Mouse (Mus musculus): ENCODE results near the gene Mthfr. TPM values are rescaled to one million over a fixed set of nuclear protein-coding genes. Genes with fewer than 3 reads are reported as not detected.

The Mthfr gene
- polyA plus RNA-seq, 1 experiment from 2014 or later, result 22.7 TPM

DNA sequence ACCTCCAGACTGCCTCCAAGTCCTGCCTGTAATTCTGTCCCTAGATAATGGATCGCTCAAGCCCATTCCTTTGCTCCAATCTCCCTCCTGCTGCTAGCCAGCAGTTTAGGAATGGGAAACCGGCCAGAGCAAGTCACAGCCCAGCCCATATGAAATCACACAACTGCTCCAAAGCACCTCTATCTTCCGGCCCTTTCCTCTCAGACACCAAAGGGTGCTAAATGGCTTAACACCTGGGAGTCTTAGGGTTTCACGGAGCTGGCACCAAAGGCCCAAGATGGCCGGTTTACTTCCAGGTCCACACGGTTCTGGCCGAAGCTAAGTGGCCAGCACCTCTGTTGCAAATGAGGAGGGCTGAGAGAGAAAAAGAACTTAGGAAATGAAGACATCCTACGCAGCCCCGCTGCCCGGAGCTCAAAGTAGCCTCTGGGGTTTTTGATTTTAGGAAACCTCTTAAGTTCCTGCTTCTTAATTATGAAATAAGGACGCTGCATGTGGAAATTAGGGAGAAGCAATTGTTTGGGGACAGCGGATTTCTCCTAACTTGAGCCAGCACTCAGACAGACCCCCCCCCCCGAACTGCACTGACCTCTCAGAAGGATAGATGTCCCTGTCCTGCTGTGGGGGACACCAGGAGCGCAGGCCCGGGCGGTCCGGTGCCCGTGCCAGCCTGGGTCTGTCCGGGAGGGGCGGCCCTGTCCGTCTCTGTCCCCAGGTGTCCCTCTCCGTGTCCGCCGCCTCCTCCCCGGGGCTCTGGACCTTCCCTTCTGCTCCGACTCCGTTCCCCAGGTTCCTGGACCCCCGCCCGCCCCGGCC is 48.4 kb downstream of the Mthfr start:
- H3K27me3 ChIP-seq (ENCODE audit: control insufficient read depth, insufficient read depth, low read length), result no peaks in the 10 kb centered on the region
- no peaks in the 10 kb centered on the region for H3K36me3 ChIP-seq (ENCODE audit: control insufficient read depth, insufficient read depth, low read length)
- H3K27ac ChIP-seq (ENCODE audit: low read depth, low read length), result no peak overlapping the region
- H3K9ac ChIP-seq (ENCODE audit: low read length), result peak overlapping the region; percentile 78
- 1% methylated on average over 25 of the region's 30 CpGs for WGBS
- H3K4me1 ChIP-seq (ENCODE audit: control insufficient read depth, insufficient read depth, low read length), result peaks cover 15% of the 10 kb centered on the region; the same call in 1 of the 2 replicates
- peak overlapping the region; percentile 88 for H3K4me2 ChIP-seq (ENCODE audit: low read depth)
- DNase-seq (ENCODE audit: low spot score) (no peak), ATAC-seq (ENCODE audit: insufficient read depth, low FRiP score, low TSS enrichment) (peak; percentile 49; the same call in 1 of the 2 replicates)
- peak overlapping the region; percentile 62 for H3K4me3 ChIP-seq (ENCODE audit: low read depth, low read length)
- H3K9me3 ChIP-seq (ENCODE audit: control insufficient read depth, low read length), result no peaks in the 10 kb centered on the region

DNA sequence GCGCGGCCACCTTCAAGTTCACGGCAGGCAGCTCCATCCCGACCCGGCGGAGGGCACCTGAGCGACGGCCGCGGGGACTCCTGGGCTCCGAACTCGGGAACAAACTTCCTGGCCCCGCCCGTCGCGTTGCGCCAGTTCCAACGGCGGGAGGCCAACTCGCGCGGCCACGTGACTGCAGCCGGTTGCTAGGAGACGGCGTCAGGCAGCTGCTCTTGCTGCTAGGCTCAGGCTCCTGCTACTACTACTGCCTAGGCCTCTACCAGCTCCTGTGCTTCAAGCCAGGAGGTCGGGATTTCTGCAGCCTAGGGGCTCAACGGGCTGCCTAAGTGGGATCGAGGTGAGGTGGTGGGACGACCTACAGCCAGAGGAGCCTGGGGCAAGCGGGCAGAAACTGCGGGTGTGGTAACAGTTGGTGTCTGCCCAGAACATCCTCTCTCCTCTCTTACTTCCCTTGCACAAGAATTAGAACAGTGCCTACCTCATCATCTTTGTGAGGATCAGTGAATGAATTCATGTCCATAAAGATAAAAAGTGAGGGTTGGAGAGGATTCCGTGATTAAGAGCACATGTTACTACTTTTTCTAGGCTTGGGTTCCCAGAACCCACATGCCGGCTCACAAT is 49.1 kb downstream of the Mthfr start, which contains the start of gene Agtrap:
Gene Agtrap, minus strand, starts transcription at position 125 of the 621 bp plus-strand sequence.
- Histone ChIP-seq H3K9ac (ENCODE audit: low read length) (peak within 1 kb of the TSS; percentile 78), H3K4me1 (ENCODE audit: control insufficient read depth, insufficient read depth, low read length) (peaks cover 15% of the 10 kb centered on the region; the same call in 1 of the 2 replicates), H3K9me3 (ENCODE audit: control insufficient read depth, low read length) (no peaks in the 10 kb centered on the region), H3K36me3 (ENCODE audit: control insufficient read depth, insufficient read depth, low read length) (no peaks in the 10 kb centered on the region), H3K4me3 (ENCODE audit: low read depth, low read length) (peak within 1 kb of the TSS; percentile 62), H3K4me2 (ENCODE audit: low read depth) (peak within 1 kb of the TSS; percentile 88), H3K27me3 (ENCODE audit: control insufficient read depth, insufficient read depth, low read length) (no peaks in the 10 kb centered on the region), H3K27ac (ENCODE audit: low read depth, low read length) (no peak within 1 kb of the TSS)
- DNase-seq (ENCODE audit: low spot score), result peak; percentile 93
- peak; percentile 87 for ATAC-seq (ENCODE audit: insufficient read depth, low FRiP score, low TSS enrichment)
- 5% methylated on average over 34 of the region's 34 CpGs for WGBS

DNA sequence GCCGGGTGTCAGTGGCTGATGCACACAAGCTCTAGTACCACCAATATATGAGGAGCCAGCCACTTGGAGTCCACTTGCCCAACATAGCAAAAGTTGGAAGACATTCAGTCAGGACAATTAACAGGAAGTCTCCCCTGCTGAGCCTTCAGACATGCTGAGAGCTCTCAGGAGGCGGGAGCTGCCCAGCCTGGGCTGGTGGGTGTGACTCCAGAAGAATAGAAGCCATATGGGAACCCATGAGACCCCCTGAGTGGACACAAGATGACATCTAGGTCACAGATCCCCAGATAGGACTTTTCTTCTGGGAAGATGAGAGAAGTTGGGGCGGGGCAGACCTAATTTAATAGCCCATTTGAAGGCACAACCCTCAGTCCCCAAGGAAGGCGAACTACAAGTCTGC is 50.3 kb downstream of the Mthfr start:
- H3K4me3 ChIP-seq (ENCODE audit: low read depth, low read length), result no peak overlapping the region
- no peak overlapping the region for H3K9ac ChIP-seq (ENCODE audit: low read length)
- no peaks in the 10 kb centered on the region for H3K36me3 ChIP-seq (ENCODE audit: control insufficient read depth, insufficient read depth, low read length)
- DNase-seq (ENCODE audit: low spot score) (no peak), ATAC-seq (ENCODE audit: insufficient read depth, low FRiP score, low TSS enrichment) (no peak)
- no peaks in the 10 kb centered on the region for H3K27me3 ChIP-seq (ENCODE audit: control insufficient read depth, insufficient read depth, low read length)
- no peaks in the 10 kb centered on the region for H3K9me3 ChIP-seq (ENCODE audit: control insufficient read depth, low read length)
- peaks cover 14% of the 10 kb centered on the region; the same call in 1 of the 2 replicates for H3K4me1 ChIP-seq (ENCODE audit: control insufficient read depth, insufficient read depth, low read length)
- 40% methylated on average over 4 of the region's 4 CpGs for WGBS
- H3K4me2 ChIP-seq (ENCODE audit: low read depth), result no peak overlapping the region
- H3K27ac ChIP-seq (ENCODE audit: low read depth, low read length), result no peak overlapping the region

- Histone ChIP-seq H3K27ac (ENCODE audit: low read depth, low read length) (no peak overlapping the region), H3K9ac (ENCODE audit: low read length) (no peak overlapping the region), H3K9me3 (ENCODE audit: control insufficient read depth, low read length) (no peaks in the 10 kb centered on the region), H3K36me3 (ENCODE audit: control insufficient read depth, insufficient read depth, low read length) (no peaks in the 10 kb centered on the region), H3K4me2 (ENCODE audit: low read depth) (no peak overlapping the region), H3K4me1 (ENCODE audit: control insufficient read depth, insufficient read depth, low read length) (peaks cover 6% of the 10 kb centered on the region; the same call in 1 of the 2 replicates), H3K4me3 (ENCODE audit: low read depth, low read length) (no peak overlapping the region), H3K27me3 (ENCODE audit: control insufficient read depth, insufficient read depth, low read length) (no peaks in the 10 kb centered on the region)
- DNase-seq (ENCODE audit: low spot score) (no peak), ATAC-seq (ENCODE audit: insufficient read depth, low FRiP score, low TSS enrichment) (no peak)
- 94% methylated on average over 1 of the region's 1 CpGs for WGBS
These were observed 52.3 kb downstream of the Mthfr start for GRCm38 (mm10) chr4:148091181-148091580.

DNA sequence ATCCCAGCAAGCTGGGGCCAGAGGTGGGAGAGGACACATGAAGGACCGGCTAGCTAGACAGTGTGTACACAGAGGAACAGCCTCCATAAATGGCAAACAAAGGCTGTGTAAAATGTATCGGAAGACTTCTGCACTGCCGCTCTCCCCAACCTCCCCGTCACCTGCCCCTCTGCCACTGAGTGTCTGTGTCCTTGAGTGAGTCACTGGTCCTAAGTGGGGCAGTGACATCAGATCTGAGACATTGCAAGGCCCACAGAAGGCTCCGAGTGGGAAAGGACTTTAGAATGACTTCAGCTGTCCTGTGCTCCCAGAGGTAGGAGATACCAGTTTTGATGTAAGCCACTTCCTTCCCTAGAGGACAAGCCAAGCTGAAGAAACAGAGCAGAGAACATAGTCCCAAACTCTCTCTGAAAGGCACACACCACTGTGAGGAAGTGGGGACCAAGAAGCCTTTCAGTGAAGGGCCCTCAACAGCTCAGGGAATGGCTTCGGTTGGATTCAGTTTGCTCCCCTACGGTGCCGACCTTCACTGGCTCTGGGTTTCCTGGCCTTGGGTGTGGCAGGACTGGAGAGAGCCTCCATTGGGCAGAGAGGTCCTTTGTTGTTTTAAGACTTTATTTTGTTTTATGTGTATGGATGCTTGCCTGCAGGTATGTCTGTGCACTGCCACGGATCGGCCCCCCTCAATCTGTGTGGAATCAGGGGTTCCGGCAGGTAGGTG is 53.8 kb downstream of the Mthfr start:
- ATAC-seq (ENCODE audit: insufficient read depth, low FRiP score, low TSS enrichment) (no peak), DNase-seq (ENCODE audit: low spot score) (no peak)
- no peak overlapping the region for H3K27ac ChIP-seq (ENCODE audit: low read depth, low read length)
- H3K36me3 ChIP-seq (ENCODE audit: control insufficient read depth, insufficient read depth, low read length), result no peaks in the 10 kb centered on the region
- H3K4me1 ChIP-seq (ENCODE audit: control insufficient read depth, insufficient read depth, low read length), result no peaks in the 10 kb centered on the region
- no peak overlapping the region for H3K9ac ChIP-seq (ENCODE audit: low read length)
- H3K27me3 ChIP-seq (ENCODE audit: control insufficient read depth, insufficient read depth, low read length), result no peaks in the 10 kb centered on the region
- no peak overlapping the region for H3K4me3 ChIP-seq (ENCODE audit: low read depth, low read length)
- no peak overlapping the region for H3K4me2 ChIP-seq (ENCODE audit: low read depth)
- no peaks in the 10 kb centered on the region for H3K9me3 ChIP-seq (ENCODE audit: control insufficient read depth, low read length)
- 90% methylated on average over 11 of the region's 11 CpGs for WGBS

DNA sequence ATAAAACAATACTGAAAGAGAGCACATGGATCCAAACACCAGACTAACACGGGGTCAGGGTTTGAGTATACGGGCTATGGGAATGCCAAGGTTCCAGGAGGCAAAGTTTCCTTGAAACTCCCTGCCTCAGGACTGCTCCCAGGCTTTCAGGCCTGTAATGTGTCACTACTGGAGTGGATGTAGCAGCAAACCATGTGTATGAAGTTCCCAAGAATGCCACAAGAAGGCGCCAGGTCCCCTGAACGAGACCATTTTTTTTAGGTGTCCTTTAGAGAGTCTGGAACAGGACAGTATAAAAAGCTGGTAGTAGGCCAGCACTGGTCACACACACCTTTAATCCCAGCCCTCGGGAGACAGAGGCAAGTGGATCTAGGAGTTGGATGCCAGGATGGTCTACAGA is 55.3 kb downstream of the Mthfr start:
- Histone ChIP-seq H3K27ac (ENCODE audit: low read depth, low read length) (no peak overlapping the region), H3K4me2 (ENCODE audit: low read depth) (no peak overlapping the region), H3K9me3 (ENCODE audit: control insufficient read depth, low read length) (no peaks in the 10 kb centered on the region), H3K36me3 (ENCODE audit: control insufficient read depth, insufficient read depth, low read length) (no peaks in the 10 kb centered on the region), H3K4me3 (ENCODE audit: low read depth, low read length) (no peak overlapping the region), H3K27me3 (ENCODE audit: control insufficient read depth, insufficient read depth, low read length) (no peaks in the 10 kb centered on the region), H3K4me1 (ENCODE audit: control insufficient read depth, insufficient read depth, low read length) (no peaks in the 10 kb centered on the region), H3K9ac (ENCODE audit: low read length) (no peak overlapping the region)
- no peak for DNase-seq (ENCODE audit: low spot score)
- no peak for ATAC-seq (ENCODE audit: insufficient read depth, low FRiP score, low TSS enrichment)
- 87% methylated on average over 5 of the region's 5 CpGs for WGBS

DNA sequence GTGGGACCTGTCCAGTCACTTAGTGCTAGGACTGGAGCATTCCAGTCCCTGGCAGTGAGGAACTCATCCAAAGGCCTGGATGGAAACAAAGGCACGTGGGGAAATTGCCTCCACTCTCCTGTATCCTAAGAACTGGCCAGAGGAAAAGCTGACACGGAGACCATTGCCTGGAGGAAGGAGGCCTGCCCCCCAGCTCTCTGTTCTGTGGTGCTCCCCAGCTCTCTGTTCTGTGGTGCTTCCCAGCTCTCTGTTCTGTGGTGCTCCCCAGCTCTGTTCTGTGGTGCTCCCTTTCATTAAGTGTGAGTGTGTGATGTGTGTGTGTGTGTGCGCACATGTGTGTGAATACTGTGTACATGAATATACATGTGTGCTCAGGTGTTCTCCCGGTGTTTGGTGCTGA is 56.2 kb downstream of the Mthfr start:
- 85% methylated on average over 4 of the region's 4 CpGs for WGBS
- DNase-seq (ENCODE audit: low spot score), result no peak
- Histone ChIP-seq H3K4me1 (ENCODE audit: control insufficient read depth, insufficient read depth, low read length) (no peaks in the 10 kb centered on the region), H3K27ac (ENCODE audit: low read depth, low read length) (no peak overlapping the region), H3K36me3 (ENCODE audit: control insufficient read depth, insufficient read depth, low read length) (no peaks in the 10 kb centered on the region), H3K4me3 (ENCODE audit: low read depth, low read length) (no peak overlapping the region), H3K27me3 (ENCODE audit: control insufficient read depth, insufficient read depth, low read length) (no peaks in the 10 kb centered on the region), H3K9me3 (ENCODE audit: control insufficient read depth, low read length) (no peaks in the 10 kb centered on the region), H3K4me2 (ENCODE audit: low read depth) (no peak overlapping the region), H3K9ac (ENCODE audit: low read length) (no peak overlapping the region)
- ATAC-seq (ENCODE audit: insufficient read depth, low FRiP score, low TSS enrichment), result no peak

- Histone ChIP-seq H3K36me3 (ENCODE audit: control insufficient read depth, insufficient read depth, low read length) (no peaks in the 10 kb centered on the region; the same call in 1 of the 2 replicates), H3K27me3 (ENCODE audit: control insufficient read depth, insufficient read depth, low read length) (no peaks in the 10 kb centered on the region), H3K9ac (ENCODE audit: low read length) (no peak overlapping the region; the same call in 1 of the 2 replicates), H3K4me1 (ENCODE audit: control insufficient read depth, insufficient read depth, low read length) (0 out of 2 replicates have a peak, but pooled peaks cover 6% of the 10 kb centered on the region), H3K9me3 (ENCODE audit: control insufficient read depth, low read length) (no peaks in the 10 kb centered on the region), H3K4me2 (ENCODE audit: low read depth) (no peak overlapping the region), H3K27ac (ENCODE audit: low read depth, low read length) (no peak overlapping the region), H3K4me3 (ENCODE audit: low read depth, low read length) (no peak overlapping the region)
- 95% methylated on average over 2 of the region's 2 CpGs for WGBS
- no peak for DNase-seq (ENCODE audit: low spot score)
- ATAC-seq (ENCODE audit: insufficient read depth, low FRiP score, low TSS enrichment), result no peak
These were observed 59.1 kb downstream of the Mthfr start for GRCm38 (mm10) chr4:148097936-148098335.

All from neural tube, embryonic 11.5 days (tissue).